Mouse (Mus musculus): ENCODE results near the gene Zfp143.
"Not testable (repeated sequence)": the region's sequence is repeated elsewhere in the genome, so short reads cannot be mapped to it uniquely, and the experiment has no call there.

Zfp143 gene
- long read RNA-seq, experiment 1, transcript Zfp143-201 (16 exons, 3,003 nt) = major isoform, 5 of 6 reads
- long read RNA-seq, experiment 1, partial matches to known transcripts = 0 of 6 reads
- long read RNA-seq, experiment 1, other reads (novel, unspliced or antisense) = 0 of 6 reads
- long read RNA-seq, experiment 2, partial matches to known transcripts = 3 of 8 reads
- long read RNA-seq, experiment 2, other reads (novel, unspliced or antisense) = 1 of 8 reads

- intact Hi-C loops (cut with DNase I) = no loop called here
These were observed at the start of gene Zfp143 for GRCm38 (mm10) chr7:110061199-110061751. Gene Zfp143 (plus strand): TSS chr7:110061217.

- intact Hi-C loops (cut with DNase I) = no loop called here
These were observed 49.6 kb upstream of the Zfp143 start for GRCm38 (mm10) chr7:110011417-110011816.

- intact Hi-C loops (cut with DNase I) = no loop called here
These were observed 46.7 kb upstream of the Zfp143 start for GRCm38 (mm10) chr7:110014272-110014671.

- intact Hi-C loops (cut with DNase I) = no loop called here
These were observed 42.8 kb upstream of the Zfp143 start, which contains the start of gene Ipo7 for GRCm38 (mm10) chr7:110018117-110018630. Gene Ipo7 (plus strand): TSS chr7:110018274.

GRCm38 (mm10) chr7:110018631-110019482 is 42.2 kb upstream of the Zfp143 start:
- intact Hi-C loops (cut with DNase I) = no loop called here

- intact Hi-C loops (cut with DNase I) = loop anchor here (5.0 kb wide), 1 partner anchor 36 kb away; the partner anchor contains the start of gene Tmem41b
These were observed 37.5 kb upstream of the Zfp143 start for GRCm38 (mm10) chr7:110023553-110023952.

- intact Hi-C loops (cut with DNase I) = no loop called here
These were observed 34.4 kb upstream of the Zfp143 start for GRCm38 (mm10) chr7:110026594-110026993.

GRCm38 (mm10) chr7:110028826-110029225 is 32.2 kb upstream of the Zfp143 start:
- intact Hi-C loops (cut with DNase I) = no loop called here

- intact Hi-C loops (cut with DNase I) = no loop called here
These were observed 30.7 kb upstream of the Zfp143 start for GRCm38 (mm10) chr7:110030342-110030741.

GRCm38 (mm10) chr7:110057723-110058122 is 3.3 kb upstream of the Zfp143 start:
- intact Hi-C loops (cut with DNase I) = not testable (repeated sequence)

- intact Hi-C loops (cut with DNase I) = no loop called here
These were observed 1.8 kb upstream of the Zfp143 start for GRCm38 (mm10) chr7:110059092-110059785.

- intact Hi-C loops (cut with DNase I) = no loop called here
These were observed 830 bp upstream of the Zfp143 start for GRCm38 (mm10) chr7:110060106-110060668.

GRCm38 (mm10) chr7:110060669-110061198 is 283 bp upstream of the Zfp143 start:
- intact Hi-C loops (cut with DNase I) = no loop called here

- intact Hi-C loops (cut with DNase I) = no loop called here
These were observed 796 bp downstream of the Zfp143 start for GRCm38 (mm10) chr7:110061752-110062273.

- intact Hi-C loops (cut with DNase I) = no loop called here
These were observed 2.7 kb downstream of the Zfp143 start for GRCm38 (mm10) chr7:110063731-110064130.

GRCm38 (mm10) chr7:110069070-110069469 is 8.1 kb downstream of the Zfp143 start:
- intact Hi-C loops (cut with DNase I) = no loop called here

GRCm38 (mm10) chr7:110078168-110078567 is 17.2 kb downstream of the Zfp143 start:
- intact Hi-C loops (cut with DNase I) = no loop called here

GRCm38 (mm10) chr7:110083386-110084165 is 22.6 kb downstream of the Zfp143 start:
- intact Hi-C loops (cut with DNase I) = no loop called here

GRCm38 (mm10) chr7:110085217-110085616 is 24.2 kb downstream of the Zfp143 start:
- intact Hi-C loops (cut with DNase I) = no loop called here

- intact Hi-C loops (cut with DNase I) = no loop called here
These were observed 26.9 kb downstream of the Zfp143 start for GRCm38 (mm10) chr7:110087914-110088313.

Measured in adrenal gland (tissue).